Mouse (Mus musculus) frontal cortex, postnatal 10 days (tissue): ENCODE results near the gene Ephb2.
A peak's percentile ranks its signal among the peaks of the same experiment; 100 is the strongest.

Experiments used
- DNase-seq, 2 experiments: peaks; one replicate each; pipeline ENCODE4 v3.0.0; 2022; ENCODE audit warnings: low spot score in 2 of 2, mixed read lengths in 1 of 2

Ephb2 gene

GRCm38 (mm10) chr4:136836387-136836931 is 671 bp upstream of the Ephb2 start:
- DNase-seq: no peak

- DNase-seq: no peak
Measured at GRCm38 (mm10) chr4:136834815-136835620, 770 bp downstream of the Ephb2 start.

GRCm38 (mm10) chr4:136834439-136834814 is 1.4 kb downstream of the Ephb2 start:
- DNase-seq: no peak

- no peak for DNase-seq
Measured at GRCm38 (mm10) chr4:136833619-136834351, 2.0 kb downstream of the Ephb2 start.

GRCm38 (mm10) chr4:136832559-136833232 is 3.1 kb downstream of the Ephb2 start:
- no peak for DNase-seq

- no peak for DNase-seq
Measured at GRCm38 (mm10) chr4:136830272-136830823, 5.4 kb downstream of the Ephb2 start.

- no peak for DNase-seq
Measured at GRCm38 (mm10) chr4:136829837-136830236, 6.0 kb downstream of the Ephb2 start.

- no peak for DNase-seq
Measured at GRCm38 (mm10) chr4:136828664-136829569, 6.9 kb downstream of the Ephb2 start.

- no peak for DNase-seq
Measured at GRCm38 (mm10) chr4:136824935-136825552, 10.7 kb downstream of the Ephb2 start.

GRCm38 (mm10) chr4:136820069-136820522 is 15.7 kb downstream of the Ephb2 start:
- no peak for DNase-seq

GRCm38 (mm10) chr4:136816701-136817100 is 19.1 kb downstream of the Ephb2 start:
- peak; percentile 47 to 67 for DNase-seq

- DNase-seq: no peak
Measured at GRCm38 (mm10) chr4:136815364-136815763, 20.4 kb downstream of the Ephb2 start.

- no peak for DNase-seq
Measured at GRCm38 (mm10) chr4:136812543-136812942, 23.2 kb downstream of the Ephb2 start.

- DNase-seq: no peak
Measured at GRCm38 (mm10) chr4:136811596-136811995, 24.2 kb downstream of the Ephb2 start.

- no peak for DNase-seq
Measured at GRCm38 (mm10) chr4:136808478-136808877, 27.3 kb downstream of the Ephb2 start.

- no peak for DNase-seq
Measured at GRCm38 (mm10) chr4:136807448-136808009, 28.3 kb downstream of the Ephb2 start.

- no peak for DNase-seq
Measured at GRCm38 (mm10) chr4:136806254-136806653, 29.5 kb downstream of the Ephb2 start.

- DNase-seq: no peak
Measured at GRCm38 (mm10) chr4:136804343-136804742, 31.4 kb downstream of the Ephb2 start.

GRCm38 (mm10) chr4:136802446-136802845 is 33.3 kb downstream of the Ephb2 start:
- no peak for DNase-seq

GRCm38 (mm10) chr4:136801944-136802343 is 33.8 kb downstream of the Ephb2 start:
- DNase-seq: no peak
